Mouse (Mus musculus) forebrain, embryonic 14.5 days (tissue): ENCODE data around the gene Syt13. TPM values are rescaled to one million over a fixed set of nuclear protein-coding genes. Genes with fewer than 3 reads are reported as not detected.

Experiments used
- ATAC-seq: fragments of 200-750 bp; cut with Nextera tagmentation; 2 replicates; pipeline ENCODE4 v1.8.0; 2017; ENCODE audit warnings: mild to moderate bottlenecking, moderate library complexity
- DNase-seq: peaks from one replicate; pipeline ENCODE4 v3.0.0-alpha.2; 2015; ENCODE audit warnings: low spot score
- H3K27ac ChIP-seq: fragments of 300-500 bp; sonication (generic); 2 replicates; pipeline ENCODE4 v1.5.1; 2014; ENCODE audit warnings: low read depth, mild to moderate bottlenecking, control low read depth, low read length, moderate library complexity
- H3K27me3 ChIP-seq: fragments of 300-500 bp; sonication (generic); replicated peaks from 2 replicates; pipeline ENCODE4 v1.6.1; 2014; ENCODE audit warnings: low read length, control low read depth, mixed read lengths; ENCODE audit not compliant: control insufficient read depth, insufficient read depth
- H3K36me3 ChIP-seq: fragments of 300-500 bp; sonication (generic); 2 replicates; pipeline ENCODE4 v1.6.1; 2014; ENCODE audit warnings: low read length, control low read depth; ENCODE audit not compliant: control insufficient read depth, insufficient read depth
- H3K4me1 ChIP-seq: fragments of 300-500 bp; sonication (generic); 2 replicates; pipeline ENCODE4 v1.6.1; 2014; ENCODE audit warnings: antibody characterized with exemption, low read length, control low read depth; ENCODE audit not compliant: control insufficient read depth, insufficient read depth
- H3K4me2 ChIP-seq: fragments of 300-500 bp; sonication (generic); 2 replicates; pipeline ENCODE4 v1.6.1; 2014; ENCODE audit warnings: mild to moderate bottlenecking, control low read depth, low read length
- H3K4me3 ChIP-seq: fragments of 300-500 bp; sonication (generic); 2 replicates; pipeline ENCODE4 v1.5.1; 2014; ENCODE audit warnings: low read depth, low read length, control low read depth
- H3K9ac ChIP-seq: fragments of 300-500 bp; sonication (generic); 2 replicates; pipeline ENCODE4 v1.6.1; 2014; ENCODE audit warnings: mild to moderate bottlenecking, low read length, control low read depth, moderate library complexity
- H3K9me3 ChIP-seq: fragments of 300-500 bp; sonication (generic); replicated peaks from 2 replicates; pipeline ENCODE4 v1.6.1; 2016; ENCODE audit warnings: low read length, control low read depth, mixed read lengths; ENCODE audit not compliant: control insufficient read depth
- WGBS: fragments of 180-500 bp; shearing (Covaris S2); extraction: QIAGEN DNeasy Blood & Tissue Kit; methylation state at CpG from one replicate; pipeline ENCODE4 v1.1.7; 2014; 5-methylcytosine and 5-hydroxymethylcytosine counted together
- polyA plus RNA-seq: library from polyadenylated mRNA; unstranded; fragments of >200 nt; fragmentation: Nextera tagmentation; extraction: Ambion mirVana; gene quantifications from 2 replicates; pipeline ENCODE4 v1.2.1, GENCODE M21; 2014

Syt13 gene
- polyA plus RNA-seq, 1 experiment from 2014 or later: 35.4 TPM

- no peak for ATAC-seq
- WGBS: 61% methylated on average over 3 of the region's 3 CpGs
- DNase-seq: no peak
Observed at GRCm38 (mm10) chr2:92935483-92935882, 20.6 kb downstream of the Syt13 start.

GRCm38 (mm10) chr2:92938063-92938462 lies 23.2 kb downstream of the Syt13 start:
- no peak overlapping the region for H3K9ac ChIP-seq
- H3K27me3 ChIP-seq: no peaks in the 10 kb centered on the region
- no peak overlapping the region for H3K27ac ChIP-seq
- H3K4me1 ChIP-seq: peaks cover 14% of the 10 kb centered on the region
- H3K36me3 ChIP-seq: no peaks in the 10 kb centered on the region
- no peaks in the 10 kb centered on the region for H3K9me3 ChIP-seq
- no peak overlapping the region for H3K4me3 ChIP-seq
- H3K4me2 ChIP-seq: no peak overlapping the region
- ATAC-seq: no peak
- no peak for DNase-seq
- WGBS: 96% methylated on average over 5 of the region's 5 CpGs

More at GRCm38 (mm10) chr2:92935483-92935882, 20.6 kb downstream of the Syt13 start:
- no peaks in the 10 kb centered on the region for H3K36me3 ChIP-seq
- H3K9ac ChIP-seq: no peak overlapping the region
- no peaks in the 10 kb centered on the region for H3K27me3 ChIP-seq
- no peak overlapping the region for H3K27ac ChIP-seq
- no peak overlapping the region for H3K4me2 ChIP-seq
- peaks cover 14% of the 10 kb centered on the region for H3K4me1 ChIP-seq
- no peaks in the 10 kb centered on the region for H3K9me3 ChIP-seq
- H3K4me3 ChIP-seq: no peak overlapping the region

GRCm38 (mm10) chr2:92938827-92939226 lies 23.9 kb downstream of the Syt13 start:
- no peak overlapping the region for H3K9ac ChIP-seq
- no peak overlapping the region for H3K4me2 ChIP-seq
- no peaks in the 10 kb centered on the region for H3K27me3 ChIP-seq
- H3K9me3 ChIP-seq: no peaks in the 10 kb centered on the region
- WGBS: 96% methylated on average over 6 of the region's 7 CpGs
- ATAC-seq (no peak), DNase-seq (no peak)
- H3K27ac ChIP-seq: no peak overlapping the region
- H3K4me1 ChIP-seq: peaks cover 14% of the 10 kb centered on the region
- H3K36me3 ChIP-seq: no peaks in the 10 kb centered on the region
- no peak overlapping the region for H3K4me3 ChIP-seq

- no peak overlapping the region for H3K4me3 ChIP-seq
- 90% methylated on average over 9 of the region's 9 CpGs for WGBS
- no peaks in the 10 kb centered on the region for H3K36me3 ChIP-seq
- H3K27me3 ChIP-seq: no peaks in the 10 kb centered on the region
- DNase-seq (no peak), ATAC-seq (no peak)
- H3K9me3 ChIP-seq: no peaks in the 10 kb centered on the region
- H3K27ac ChIP-seq: no peak overlapping the region
- H3K4me1 ChIP-seq: no peaks in the 10 kb centered on the region
- no peak overlapping the region for H3K9ac ChIP-seq
- no peak overlapping the region for H3K4me2 ChIP-seq
Observed at GRCm38 (mm10) chr2:92940963-92941362, 26.1 kb downstream of the Syt13 start.

GRCm38 (mm10) chr2:92941463-92941862 lies 26.6 kb downstream of the Syt13 start:
- no peaks in the 10 kb centered on the region for H3K4me1 ChIP-seq
- DNase-seq (no peak), ATAC-seq (no peak)
- no peaks in the 10 kb centered on the region for H3K36me3 ChIP-seq
- H3K9me3 ChIP-seq: no peaks in the 10 kb centered on the region
- H3K9ac ChIP-seq: no peak overlapping the region
- H3K4me2 ChIP-seq: no peak overlapping the region
- 87% methylated on average over 3 of the region's 3 CpGs for WGBS
- H3K27me3 ChIP-seq: no peaks in the 10 kb centered on the region
- no peak overlapping the region for H3K27ac ChIP-seq
- no peak overlapping the region for H3K4me3 ChIP-seq

- Histone ChIP-seq H3K27me3 (no peaks in the 10 kb centered on the region), H3K9me3 (no peaks in the 10 kb centered on the region), H3K27ac (no peak overlapping the region), H3K4me2 (no peak overlapping the region), H3K4me1 (peaks cover 4% of the 10 kb centered on the region; the same call in 1 of the 2 replicates), H3K4me3 (no peak overlapping the region), H3K9ac (no peak overlapping the region), H3K36me3 (no peaks in the 10 kb centered on the region)
- DNase-seq (no peak), ATAC-seq (no peak)
- WGBS: 90% methylated on average over 3 of the region's 3 CpGs
Observed at GRCm38 (mm10) chr2:92943406-92943805, 28.5 kb downstream of the Syt13 start.

- Histone ChIP-seq H3K36me3 (no peaks in the 10 kb centered on the region), H3K4me2 (no peak overlapping the region), H3K9ac (no peak overlapping the region), H3K9me3 (no peaks in the 10 kb centered on the region), H3K27ac (no peak overlapping the region), H3K4me1 (peaks cover 4% of the 10 kb centered on the region; the same call in 1 of the 2 replicates), H3K4me3 (no peak overlapping the region), H3K27me3 (no peaks in the 10 kb centered on the region)
- no peak for DNase-seq
- WGBS: 83% methylated on average over 3 of the region's 3 CpGs
- no peak for ATAC-seq
Observed at GRCm38 (mm10) chr2:92944356-92944755, 29.5 kb downstream of the Syt13 start.

- no peaks in the 10 kb centered on the region for H3K27me3 ChIP-seq
- 95% methylated on average over 11 of the region's 11 CpGs for WGBS
- peaks cover 4% of the 10 kb centered on the region; the same call in 1 of the 2 replicates for H3K4me1 ChIP-seq
- H3K9ac ChIP-seq: no peak overlapping the region
- ATAC-seq (no peak), DNase-seq (no peak)
- no peaks in the 10 kb centered on the region for H3K9me3 ChIP-seq
- no peak overlapping the region for H3K4me2 ChIP-seq
- H3K4me3 ChIP-seq: no peak overlapping the region
- H3K36me3 ChIP-seq: no peaks in the 10 kb centered on the region
- H3K27ac ChIP-seq: no peak overlapping the region
Observed at GRCm38 (mm10) chr2:92945125-92945746, 30.3 kb downstream of the Syt13 start.

GRCm38 (mm10) chr2:92945824-92946598 lies 31.1 kb downstream of the Syt13 start:
- Histone ChIP-seq H3K4me1 (peaks cover 4% of the 10 kb centered on the region; the same call in 1 of the 2 replicates), H3K4me3 (no peak overlapping the region), H3K9ac (no peak overlapping the region), H3K36me3 (no peaks in the 10 kb centered on the region), H3K27ac (no peak overlapping the region), H3K9me3 (no peaks in the 10 kb centered on the region), H3K27me3 (no peaks in the 10 kb centered on the region), H3K4me2 (no peak overlapping the region)
- DNase-seq (no peak), ATAC-seq (no peak)
- 90% methylated on average over 11 of the region's 11 CpGs for WGBS
